Mouse (Mus musculus): ENCODE results near the gene Cdkal1. TPM values are rescaled to one million over a fixed set of nuclear protein-coding genes. Genes with fewer than 3 reads are reported as not detected.

The Cdkal1 gene
- polyA plus RNA-seq, 1 experiment from 2014 or later, result 8.2 TPM

DNA sequence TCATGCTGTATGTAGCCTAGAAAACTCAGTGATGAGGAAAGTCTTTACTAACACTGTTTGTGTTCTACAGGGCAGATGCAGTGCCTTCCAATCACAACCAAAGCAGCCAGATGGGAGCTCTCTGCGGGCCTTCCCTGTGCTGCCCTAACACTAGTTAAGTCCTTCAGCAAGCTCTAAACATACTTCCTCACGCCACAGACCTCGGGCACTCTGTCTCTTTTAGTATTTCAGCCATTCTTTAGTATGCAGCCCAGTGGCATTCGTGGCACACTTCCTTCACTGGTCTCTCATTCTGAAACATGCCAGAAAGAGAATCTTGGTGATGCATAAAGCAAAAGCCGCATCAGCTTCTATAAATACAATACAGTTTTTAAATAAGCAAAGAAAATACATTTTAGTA lies 246.0 kb downstream of the Cdkal1 start:
- H3K27me3 ChIP-seq, result no peaks in the 10 kb centered on the region
- H3K9ac ChIP-seq, result no peak overlapping the region
- ATAC-seq (ENCODE audit: insufficient read depth), result no peak
- no peaks in the 10 kb centered on the region for H3K36me3 ChIP-seq (replicated peaks)
- WGBS (ENCODE audit: insufficient replicate concordance), result 69% methylated on average over 5 of the region's 5 CpGs
- H3K4me3 ChIP-seq (replicated peaks), result no peak overlapping the region
- no peaks in the 10 kb centered on the region for H3K9me3 ChIP-seq (replicated peaks)
- H3K27ac ChIP-seq (replicated peaks), result no peak overlapping the region
- 0 out of 2 replicates have a peak, but pooled peaks cover 6% of the 10 kb centered on the region for H3K4me1 ChIP-seq (replicated peaks)
- H3K4me2 ChIP-seq, result no peak overlapping the region

DNA sequence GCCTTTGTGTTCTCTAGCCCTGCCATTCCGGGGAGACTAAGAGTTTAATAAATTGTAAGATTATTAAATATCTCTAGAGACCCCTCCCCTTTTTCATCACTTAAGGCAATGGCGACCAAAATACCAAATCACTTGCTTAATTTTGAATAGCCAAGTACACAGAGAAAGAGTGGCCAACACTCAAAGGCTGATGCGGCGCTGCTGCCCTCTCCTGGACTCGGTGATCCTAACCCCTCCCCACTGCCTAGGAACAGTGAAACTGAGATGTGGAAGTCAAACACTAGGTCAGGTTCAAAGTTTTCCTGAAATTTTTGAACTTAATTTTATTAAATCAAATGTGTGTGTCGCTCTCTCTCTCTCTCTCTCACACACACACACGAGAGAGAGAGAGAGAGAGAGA lies 251.2 kb downstream of the Cdkal1 start:
- Histone ChIP-seq H3K4me2 (no peak overlapping the region), H3K36me3 (replicated peaks) (no peaks in the 10 kb centered on the region), H3K27ac (replicated peaks) (no peak overlapping the region), H3K4me3 (replicated peaks) (no peak overlapping the region), H3K27me3 (no peaks in the 10 kb centered on the region), H3K4me1 (replicated peaks) (no peaks in the 10 kb centered on the region), H3K9me3 (replicated peaks) (no peaks in the 10 kb centered on the region), H3K9ac (no peak overlapping the region)
- WGBS (ENCODE audit: insufficient replicate concordance), result 42% methylated on average over 6 of the region's 7 CpGs
- no peak for ATAC-seq (ENCODE audit: insufficient read depth)

DNA sequence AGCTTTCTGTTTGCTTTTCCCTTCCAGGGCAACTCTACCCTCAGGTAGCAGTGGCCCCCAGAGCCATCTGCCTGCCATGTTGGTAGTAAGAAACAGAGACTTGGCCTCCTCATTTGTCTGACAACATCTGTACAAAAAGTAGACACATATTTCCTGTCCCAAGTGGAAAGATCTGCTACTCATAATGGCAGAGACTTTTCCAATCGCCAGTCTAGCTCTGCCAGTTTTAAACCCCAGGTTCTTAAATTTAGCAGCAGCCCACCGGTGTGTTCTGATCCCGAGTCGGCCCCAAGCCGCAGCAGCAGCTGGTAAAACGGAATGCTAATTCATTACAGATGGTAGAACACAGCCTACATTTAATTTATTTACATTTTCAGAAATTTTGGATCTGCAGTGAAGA lies 251.9 kb downstream of the Cdkal1 start:
- H3K27me3 ChIP-seq, result no peaks in the 10 kb centered on the region
- no peak for ATAC-seq (ENCODE audit: insufficient read depth)
- H3K36me3 ChIP-seq (replicated peaks), result no peaks in the 10 kb centered on the region
- H3K4me3 ChIP-seq (replicated peaks), result no peak overlapping the region
- no peaks in the 10 kb centered on the region for H3K9me3 ChIP-seq (replicated peaks)
- H3K27ac ChIP-seq (replicated peaks), result no peak overlapping the region
- no peak overlapping the region for H3K4me2 ChIP-seq
- WGBS (ENCODE audit: insufficient replicate concordance), result 79% methylated on average over 6 of the region's 6 CpGs
- no peak overlapping the region for H3K9ac ChIP-seq
- no peaks in the 10 kb centered on the region for H3K4me1 ChIP-seq (replicated peaks)

DNA sequence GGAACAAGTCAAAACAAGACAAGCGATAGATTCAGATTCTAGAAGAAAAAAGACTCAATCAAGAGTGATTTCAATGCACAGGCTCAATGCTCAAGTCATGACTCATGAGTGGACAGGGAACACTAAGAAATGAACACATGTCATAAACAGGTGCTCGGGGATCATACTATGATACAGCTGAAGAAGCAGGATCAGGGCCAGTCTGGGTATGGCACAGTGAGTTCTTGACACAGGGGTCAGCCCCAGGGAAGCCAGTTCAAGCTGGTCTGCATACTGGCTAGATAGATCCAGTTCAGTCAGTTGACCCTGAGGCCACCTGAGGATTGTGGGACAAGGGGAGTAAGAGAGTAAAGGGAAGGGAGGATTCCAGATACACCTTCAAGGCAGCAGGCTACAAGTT lies 254.4 kb downstream of the Cdkal1 start:
- no peaks in the 10 kb centered on the region for H3K4me1 ChIP-seq (replicated peaks)
- no peaks in the 10 kb centered on the region for H3K36me3 ChIP-seq (replicated peaks)
- no peaks in the 10 kb centered on the region for H3K27me3 ChIP-seq
- ATAC-seq (ENCODE audit: insufficient read depth), result no peak
- H3K4me3 ChIP-seq (replicated peaks), result no peak overlapping the region
- H3K4me2 ChIP-seq, result no peak overlapping the region
- WGBS (ENCODE audit: insufficient replicate concordance), result 72% methylated on average over 2 of the region's 2 CpGs
- H3K9me3 ChIP-seq (replicated peaks), result no peaks in the 10 kb centered on the region
- H3K27ac ChIP-seq (replicated peaks), result no peak overlapping the region
- H3K9ac ChIP-seq, result no peak overlapping the region

DNA sequence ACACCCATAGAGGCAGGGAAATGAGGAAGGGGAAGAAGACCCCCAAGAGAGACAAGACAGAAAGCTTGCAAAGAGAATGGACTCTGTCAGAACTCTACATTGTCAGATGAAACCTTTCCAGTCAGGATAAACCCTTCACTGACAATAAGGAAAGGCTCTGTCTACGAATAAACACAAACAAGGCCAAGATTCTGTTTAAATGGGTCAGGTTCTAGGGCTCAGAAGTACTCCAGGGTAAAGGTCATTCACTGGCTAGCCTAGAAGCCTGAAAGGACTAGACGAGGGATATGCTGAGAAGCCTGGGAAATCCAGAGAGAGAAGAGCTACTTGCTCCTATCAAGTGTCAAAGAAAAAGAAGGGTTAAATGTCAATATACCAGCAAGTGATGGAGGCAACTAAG lies 255.8 kb downstream of the Cdkal1 start:
- Histone ChIP-seq H3K4me1 (replicated peaks) (no peaks in the 10 kb centered on the region), H3K27ac (replicated peaks) (no peak overlapping the region), H3K4me3 (replicated peaks) (no peak overlapping the region), H3K36me3 (replicated peaks) (no peaks in the 10 kb centered on the region), H3K4me2 (no peak overlapping the region), H3K27me3 (no peaks in the 10 kb centered on the region), H3K9me3 (replicated peaks) (no peaks in the 10 kb centered on the region), H3K9ac (no peak overlapping the region)
- no peak for ATAC-seq (ENCODE audit: insufficient read depth)
- WGBS (ENCODE audit: insufficient replicate concordance), result 64% methylated on average over 2 of the region's 2 CpGs

DNA sequence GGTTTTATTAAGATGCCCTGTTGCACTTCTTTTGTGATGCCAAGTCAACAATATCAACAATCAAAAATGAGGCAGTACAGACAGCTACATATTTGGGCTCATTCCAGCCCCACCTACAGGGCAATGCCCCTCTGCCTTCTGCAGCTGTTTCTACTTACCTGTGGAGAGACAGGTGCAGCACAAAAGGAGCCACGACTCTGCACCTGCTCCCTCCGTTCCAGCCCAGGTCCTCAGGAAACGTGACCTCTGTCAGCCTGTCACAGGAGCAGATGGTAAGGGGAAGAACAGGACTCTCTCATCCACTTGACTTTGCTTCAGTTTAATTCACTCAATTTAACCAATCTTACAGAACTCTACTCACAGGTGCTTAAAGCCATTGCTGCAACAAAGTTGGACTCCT lies 258.7 kb downstream of the Cdkal1 start:
- Histone ChIP-seq H3K9ac (no peak overlapping the region), H3K4me3 (replicated peaks) (no peak overlapping the region), H3K36me3 (replicated peaks) (no peaks in the 10 kb centered on the region), H3K27me3 (no peaks in the 10 kb centered on the region), H3K4me2 (no peak overlapping the region), H3K27ac (replicated peaks) (no peak overlapping the region), H3K9me3 (replicated peaks) (no peaks in the 10 kb centered on the region), H3K4me1 (replicated peaks) (no peaks in the 10 kb centered on the region)
- no peak for ATAC-seq (ENCODE audit: insufficient read depth)
- WGBS (ENCODE audit: insufficient replicate concordance), result 50% methylated on average over 3 of the region's 3 CpGs

DNA sequence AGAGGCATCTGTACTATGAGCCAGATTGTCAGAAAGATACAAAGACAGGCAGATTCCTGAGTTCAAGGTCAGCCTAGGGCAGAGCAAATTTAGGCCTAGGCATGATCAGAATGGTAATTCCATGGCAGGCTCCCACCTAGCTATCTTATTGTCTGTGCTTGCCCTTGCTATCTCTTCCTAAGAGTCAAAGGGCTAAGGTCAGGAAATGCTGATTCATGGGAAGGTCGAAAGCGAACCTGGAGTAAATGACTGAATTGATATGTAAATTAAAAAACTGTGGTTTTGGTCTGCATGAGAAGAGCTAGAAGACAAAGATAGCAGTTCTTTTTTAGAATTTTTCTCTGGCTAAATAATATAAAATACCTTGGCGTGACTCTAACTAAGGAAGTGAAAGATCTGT lies 262.4 kb downstream of the Cdkal1 start:
- 73% methylated on average over 3 of the region's 3 CpGs for WGBS (ENCODE audit: insufficient replicate concordance)

DNA sequence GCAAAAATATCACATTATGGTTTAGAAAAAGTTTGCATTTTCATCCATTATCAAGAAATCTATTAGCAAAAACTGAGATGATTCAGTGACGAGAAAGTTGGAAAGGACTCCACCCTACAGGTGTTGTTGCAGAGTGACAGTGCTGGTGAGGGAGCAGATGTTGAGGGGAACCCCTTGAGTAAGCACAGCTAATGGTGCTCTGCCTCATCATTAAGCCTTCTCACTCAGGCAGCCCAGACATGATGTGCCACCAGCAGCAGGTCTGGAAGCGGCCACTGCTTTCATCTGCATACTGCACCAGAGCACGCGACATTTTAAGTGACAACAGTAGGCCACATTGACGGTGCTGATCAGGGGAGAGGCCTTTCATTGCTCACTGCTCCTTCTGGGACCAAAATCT lies 264.8 kb downstream of the Cdkal1 start:
- H3K4me2 ChIP-seq, result no peak overlapping the region
- no peak for ATAC-seq (ENCODE audit: insufficient read depth)
- H3K4me1 ChIP-seq (replicated peaks), result no peaks in the 10 kb centered on the region

More for the DNA sequence above, 262.4 kb downstream of the Cdkal1 start:
- no peaks in the 10 kb centered on the region for H3K9me3 ChIP-seq (replicated peaks)
- H3K36me3 ChIP-seq (replicated peaks), result no peaks in the 10 kb centered on the region
- no peak overlapping the region for H3K4me2 ChIP-seq
- H3K27me3 ChIP-seq, result no peaks in the 10 kb centered on the region
- H3K4me3 ChIP-seq (replicated peaks), result no peak overlapping the region
- ATAC-seq (ENCODE audit: insufficient read depth), result no peak
- H3K4me1 ChIP-seq (replicated peaks), result no peaks in the 10 kb centered on the region
- no peak overlapping the region for H3K9ac ChIP-seq
- no peak overlapping the region for H3K27ac ChIP-seq (replicated peaks)

DNA sequence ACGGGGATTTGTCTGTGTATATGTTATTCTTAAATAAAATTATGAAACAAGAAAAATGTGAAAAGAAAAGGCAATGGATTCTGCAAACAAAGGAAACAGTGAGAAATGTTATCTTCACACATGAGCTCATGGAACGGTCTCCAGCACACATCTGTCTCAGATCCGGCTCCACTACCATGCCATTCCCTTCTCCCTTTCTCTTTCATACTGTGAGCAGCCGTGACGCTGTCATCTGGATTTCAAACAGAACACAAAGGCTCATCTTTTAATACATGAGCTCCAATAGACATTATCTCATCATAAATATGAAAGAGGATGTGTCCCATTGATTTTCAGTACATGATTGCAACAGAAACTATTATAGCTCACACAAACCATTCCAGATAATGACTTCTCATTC lies 265.3 kb downstream of the Cdkal1 start:
- Histone ChIP-seq H3K36me3 (replicated peaks) (no peaks in the 10 kb centered on the region), H3K4me3 (replicated peaks) (no peak overlapping the region), H3K9ac (no peak overlapping the region), H3K27me3 (no peaks in the 10 kb centered on the region), H3K4me1 (replicated peaks) (no peaks in the 10 kb centered on the region), H3K9me3 (replicated peaks) (no peaks in the 10 kb centered on the region), H3K4me2 (no peak overlapping the region), H3K27ac (replicated peaks) (no peak overlapping the region)
- WGBS (ENCODE audit: insufficient replicate concordance), result 73% methylated on average over 5 of the region's 5 CpGs
- ATAC-seq (ENCODE audit: insufficient read depth), result no peak

More for the DNA sequence above, 264.8 kb downstream of the Cdkal1 start:
- no peak overlapping the region for H3K27ac ChIP-seq (replicated peaks)
- H3K36me3 ChIP-seq (replicated peaks), result no peaks in the 10 kb centered on the region
- H3K9me3 ChIP-seq (replicated peaks), result no peaks in the 10 kb centered on the region
- H3K27me3 ChIP-seq, result no peaks in the 10 kb centered on the region
- WGBS (ENCODE audit: insufficient replicate concordance), result 78% methylated on average over 5 of the region's 5 CpGs
- no peak overlapping the region for H3K9ac ChIP-seq
- no peak overlapping the region for H3K4me3 ChIP-seq (replicated peaks)

DNA sequence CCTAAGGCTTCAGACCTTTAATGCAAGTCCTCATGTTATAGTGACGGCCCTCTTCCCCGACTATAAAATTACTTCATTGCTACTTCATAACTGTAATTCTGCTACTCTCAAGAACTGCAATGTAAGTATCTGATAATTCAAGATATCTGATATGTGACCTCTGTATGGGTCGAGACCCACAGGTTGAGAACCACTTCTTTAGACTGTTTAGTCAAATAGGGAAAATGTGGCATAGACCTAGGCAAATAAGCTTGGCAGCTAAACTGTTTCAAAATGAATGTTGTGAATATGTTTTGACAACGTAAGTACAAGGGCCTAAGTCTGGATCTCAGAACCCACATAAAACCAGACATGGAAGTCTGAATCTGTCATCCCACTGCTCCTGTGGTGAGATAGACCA lies 266.8 kb downstream of the Cdkal1 start:
- ATAC-seq (ENCODE audit: insufficient read depth), result no peak
- H3K9ac ChIP-seq, result no peak overlapping the region
- H3K27ac ChIP-seq (replicated peaks), result no peak overlapping the region
- no peaks in the 10 kb centered on the region for H3K4me1 ChIP-seq (replicated peaks)
- H3K4me3 ChIP-seq (replicated peaks), result no peak overlapping the region
- no peaks in the 10 kb centered on the region for H3K27me3 ChIP-seq
- H3K9me3 ChIP-seq (replicated peaks), result no peaks in the 10 kb centered on the region
- H3K36me3 ChIP-seq (replicated peaks), result no peaks in the 10 kb centered on the region
- WGBS (ENCODE audit: insufficient replicate concordance), result 69% methylated on average over 4 of the region's 4 CpGs
- no peak overlapping the region for H3K4me2 ChIP-seq

DNA sequence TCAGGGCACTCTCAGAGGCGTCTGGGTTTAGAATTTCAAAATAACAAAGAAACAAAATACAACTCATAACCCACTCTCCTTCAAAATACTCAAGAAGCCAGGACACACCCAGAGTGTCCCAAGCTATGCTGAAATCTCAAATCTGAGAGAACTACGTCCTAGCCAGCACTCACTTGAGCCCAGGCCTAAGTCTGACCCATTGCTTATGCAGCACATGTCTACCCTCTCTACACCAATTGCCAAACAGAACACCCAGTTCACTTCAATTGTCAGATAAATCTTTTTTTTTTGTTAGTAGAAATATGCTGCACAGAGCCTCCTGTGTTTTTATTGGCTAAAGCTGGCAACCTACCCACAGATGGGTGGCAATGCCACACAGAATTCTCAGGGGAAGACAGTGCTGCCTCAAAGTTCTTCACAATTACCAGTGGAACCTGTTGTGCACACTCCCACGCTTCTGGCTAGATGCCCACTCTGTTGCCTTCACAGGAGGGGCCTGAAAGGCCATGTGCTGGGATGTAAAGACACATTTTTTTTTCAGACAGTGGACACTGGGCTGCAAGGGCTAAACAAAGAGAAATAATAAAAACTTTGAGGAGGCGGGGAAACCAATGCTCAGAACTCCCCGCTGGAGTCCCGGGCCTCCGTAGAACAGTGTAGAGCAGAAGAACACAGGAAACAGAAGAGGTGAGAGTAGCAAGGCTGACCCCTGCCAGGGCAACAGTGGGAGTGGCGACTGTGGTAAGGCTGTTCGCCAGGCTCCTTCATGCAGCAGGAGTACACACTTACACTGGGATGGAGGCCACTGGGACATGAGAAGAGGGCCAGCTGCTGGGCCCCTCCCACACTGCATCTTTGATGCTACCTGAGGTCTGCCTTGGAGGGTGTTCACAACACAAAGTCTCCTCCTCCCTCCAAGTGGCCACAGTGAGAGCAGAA lies 273.4 kb downstream of the Cdkal1 start:
- no peak for ATAC-seq (ENCODE audit: insufficient read depth)
- H3K27me3 ChIP-seq, result no peaks in the 10 kb centered on the region
- H3K36me3 ChIP-seq (replicated peaks), result no peaks in the 10 kb centered on the region
- H3K4me1 ChIP-seq (replicated peaks), result no peaks in the 10 kb centered on the region
- no peak overlapping the region for H3K9ac ChIP-seq
- H3K9me3 ChIP-seq (replicated peaks), result no peaks in the 10 kb centered on the region
- no peak overlapping the region for H3K4me2 ChIP-seq
- no peak overlapping the region for H3K4me3 ChIP-seq (replicated peaks)
- H3K27ac ChIP-seq (replicated peaks), result no peak overlapping the region
- WGBS (ENCODE audit: insufficient replicate concordance), result 65% methylated on average over 9 of the region's 9 CpGs

DNA sequence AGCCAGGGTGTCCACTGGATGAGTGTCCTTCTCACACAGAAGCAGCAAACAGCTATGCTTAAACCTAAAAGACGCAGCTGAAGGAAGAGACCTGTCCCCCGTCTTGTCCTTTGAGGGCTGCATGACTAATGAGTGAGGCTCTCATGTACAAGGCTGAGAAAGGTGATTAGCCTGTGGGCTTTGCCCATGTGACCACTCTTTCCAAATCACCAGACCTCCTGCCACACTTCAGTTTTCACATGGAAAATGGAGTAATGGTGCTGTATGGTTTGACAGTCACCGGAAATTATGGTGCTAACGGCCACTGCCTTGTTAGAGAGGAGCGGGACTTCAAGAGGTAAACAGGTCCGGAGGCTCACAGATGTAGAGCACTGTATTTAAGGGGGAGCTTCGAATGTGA lies 274.7 kb downstream of the Cdkal1 start:
- H3K27ac ChIP-seq (replicated peaks), result no peak overlapping the region
- H3K9me3 ChIP-seq (replicated peaks), result no peaks in the 10 kb centered on the region
- no peak overlapping the region for H3K4me2 ChIP-seq
- no peaks in the 10 kb centered on the region for H3K36me3 ChIP-seq (replicated peaks)
- H3K27me3 ChIP-seq, result no peaks in the 10 kb centered on the region
- H3K4me3 ChIP-seq (replicated peaks), result no peak overlapping the region
- ATAC-seq (ENCODE audit: insufficient read depth), result no peak
- no peaks in the 10 kb centered on the region for H3K4me1 ChIP-seq (replicated peaks)
- WGBS (ENCODE audit: insufficient replicate concordance), result 83% methylated on average over 7 of the region's 7 CpGs
- H3K9ac ChIP-seq, result no peak overlapping the region

All from liver, embryonic 15.5 days (tissue).